Mouse (Mus musculus) T-helper 17 cell (primary cell): Measurements from ENCODE around the gene Taok3.

Experiments used
- in situ Hi-C, 2 experiments: fragments of 300-600 bp; cut with MboI, MseI; formaldehyde crosslinking; loops; 1 replicate in 1 of 2; 2 replicates in 1 of 2; pipeline ENCODE4 v1.15.1; 2025; ENCODE audit warnings: high pct_unique_total_duplicates in 2 of 2

The Taok3 gene

DNA sequence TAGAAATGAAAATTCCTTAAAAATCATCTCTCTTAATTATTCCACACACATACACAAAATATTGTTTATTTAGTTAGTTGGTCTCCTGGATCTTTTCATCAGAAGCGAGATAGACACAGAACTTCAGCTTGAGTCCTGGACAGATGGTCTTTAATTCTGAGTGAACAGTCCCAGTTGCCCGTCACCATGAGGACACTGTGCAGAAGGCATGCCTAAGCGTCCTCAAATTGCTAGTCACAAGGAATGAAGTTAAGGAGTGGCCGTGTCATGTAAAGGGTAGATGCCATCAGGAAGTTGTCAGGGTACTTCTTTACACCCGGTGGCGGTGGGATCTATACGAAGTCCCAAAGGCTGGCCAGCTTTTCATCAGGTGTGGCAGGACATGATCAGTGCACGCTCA, 19.9 kb downstream of the Taok3 start:
- in situ Hi-C loops, result loop anchor here in 1 of 2 experiments (10.0 kb wide), 1 partner anchor 1325 kb away; no protein-coding TSS in a partner anchor

DNA sequence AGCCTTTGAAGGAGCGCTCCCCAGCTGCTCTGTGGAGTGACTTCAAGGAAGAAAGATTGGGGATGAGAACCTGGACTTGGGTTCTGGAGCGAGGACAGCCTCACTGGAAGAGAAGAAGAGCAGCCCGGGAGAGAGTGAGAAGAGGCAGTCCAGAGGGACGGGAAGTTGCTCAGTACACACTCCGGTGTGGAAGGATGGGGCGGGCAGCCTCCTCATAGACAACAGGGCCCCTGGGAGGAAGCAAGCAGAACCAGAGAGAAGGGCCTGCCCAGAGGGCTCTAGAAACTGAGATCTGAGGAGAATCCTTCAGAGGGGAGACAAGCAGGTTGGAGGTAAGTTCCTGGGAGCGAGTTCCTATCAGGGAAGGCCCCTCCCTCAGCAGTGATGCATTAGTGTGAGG, 20.4 kb downstream of the Taok3 start:
- in situ Hi-C loops, result loop anchor here in 1 of 2 experiments (10.0 kb wide), 1 partner anchor 1324 kb away; no protein-coding TSS in a partner anchor

DNA sequence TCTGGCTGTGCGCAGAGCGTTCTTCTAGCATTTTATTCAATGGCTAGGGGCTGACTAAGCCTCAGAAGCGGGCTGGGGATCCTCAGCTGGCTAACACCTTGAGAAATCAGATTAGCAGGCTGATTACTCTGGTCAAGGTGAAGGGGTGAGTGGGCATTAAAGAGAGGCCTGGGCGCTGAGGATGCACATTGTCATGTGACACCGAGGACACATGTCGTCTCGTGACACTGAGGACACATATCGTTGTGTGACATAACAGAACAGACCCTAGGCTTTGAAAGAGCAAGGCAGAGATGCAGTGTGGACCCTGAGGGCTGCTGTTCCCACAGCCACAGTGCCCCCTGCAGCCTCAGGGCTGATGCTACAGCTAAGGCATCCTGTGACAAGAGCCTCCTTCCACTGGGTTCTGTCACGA, 23.8 kb downstream of the Taok3 start:
- in situ Hi-C loops, result loop anchor here in 1 of 2 experiments (10.0 kb wide), 1 partner anchor 1321 kb away; no protein-coding TSS in a partner anchor

DNA sequence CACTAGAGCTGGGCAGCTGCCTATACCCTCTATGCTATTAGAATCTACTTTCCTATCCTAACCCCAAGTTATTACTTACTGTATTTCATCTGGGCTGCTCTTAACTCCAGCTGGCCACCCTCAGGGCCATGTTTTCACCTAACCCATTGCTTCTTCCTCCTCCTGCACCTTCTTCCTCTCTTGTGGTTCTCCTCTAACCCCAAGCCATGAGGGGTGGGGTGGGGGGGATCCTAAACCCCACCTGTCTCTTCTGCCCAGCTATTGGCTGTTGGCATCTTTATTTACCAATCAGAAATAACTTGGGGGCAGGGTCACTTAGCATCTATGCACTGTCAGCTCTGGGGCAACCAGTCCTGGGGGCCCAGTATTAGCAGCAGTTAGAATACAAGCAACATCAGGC, 26.2 kb downstream of the Taok3 start:
- in situ Hi-C loops, result loop anchor here in 1 of 2 experiments (10.0 kb wide), 1 partner anchor 1319 kb away; no protein-coding TSS in a partner anchor

DNA sequence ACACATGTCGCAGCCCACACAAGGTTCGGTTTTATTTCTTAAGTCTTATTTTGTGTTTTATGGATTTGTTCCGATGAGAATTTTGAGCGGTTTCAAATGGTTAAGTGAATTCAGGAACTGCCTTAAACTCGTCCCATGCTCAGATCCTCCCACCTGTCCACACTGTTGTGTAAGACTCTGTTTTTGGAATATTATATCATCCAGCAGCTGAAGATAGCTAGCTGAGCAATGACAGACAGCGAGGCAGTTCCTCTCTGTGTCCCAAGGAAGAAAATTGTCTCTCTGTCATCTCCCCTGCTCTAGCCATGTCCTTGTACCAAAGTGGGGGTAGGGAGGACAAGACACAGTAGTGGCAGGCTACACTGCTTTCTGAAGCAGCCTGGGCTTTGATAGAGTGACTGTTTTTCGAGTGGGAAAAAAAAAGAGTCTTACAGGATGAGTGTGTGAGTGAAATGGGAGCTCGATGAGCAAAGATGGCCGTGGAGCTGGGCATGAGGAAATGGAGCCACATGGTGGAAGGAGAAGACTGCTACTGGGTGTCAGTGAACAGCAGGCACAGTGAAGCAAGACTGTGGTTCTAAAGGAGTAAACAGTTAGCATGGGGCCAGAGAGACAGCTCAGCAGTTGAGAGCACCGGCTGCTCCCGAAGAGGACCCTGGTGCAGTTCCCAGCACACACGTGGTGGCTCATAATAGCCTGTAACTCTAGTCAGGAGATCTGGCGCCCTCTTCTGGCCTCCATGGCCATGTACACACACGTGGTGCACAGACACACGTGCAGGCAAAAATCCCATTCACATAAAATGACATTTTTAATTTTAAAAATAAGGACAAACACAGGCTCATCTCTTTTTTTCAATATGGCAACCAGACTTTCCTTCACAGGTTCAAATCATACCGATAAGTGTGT, 27.5 kb downstream of the Taok3 start:
- in situ Hi-C loops, result loop anchor here in 1 of 2 experiments (10.0 kb wide), 1 partner anchor 1317 kb away; no protein-coding TSS in a partner anchor

DNA sequence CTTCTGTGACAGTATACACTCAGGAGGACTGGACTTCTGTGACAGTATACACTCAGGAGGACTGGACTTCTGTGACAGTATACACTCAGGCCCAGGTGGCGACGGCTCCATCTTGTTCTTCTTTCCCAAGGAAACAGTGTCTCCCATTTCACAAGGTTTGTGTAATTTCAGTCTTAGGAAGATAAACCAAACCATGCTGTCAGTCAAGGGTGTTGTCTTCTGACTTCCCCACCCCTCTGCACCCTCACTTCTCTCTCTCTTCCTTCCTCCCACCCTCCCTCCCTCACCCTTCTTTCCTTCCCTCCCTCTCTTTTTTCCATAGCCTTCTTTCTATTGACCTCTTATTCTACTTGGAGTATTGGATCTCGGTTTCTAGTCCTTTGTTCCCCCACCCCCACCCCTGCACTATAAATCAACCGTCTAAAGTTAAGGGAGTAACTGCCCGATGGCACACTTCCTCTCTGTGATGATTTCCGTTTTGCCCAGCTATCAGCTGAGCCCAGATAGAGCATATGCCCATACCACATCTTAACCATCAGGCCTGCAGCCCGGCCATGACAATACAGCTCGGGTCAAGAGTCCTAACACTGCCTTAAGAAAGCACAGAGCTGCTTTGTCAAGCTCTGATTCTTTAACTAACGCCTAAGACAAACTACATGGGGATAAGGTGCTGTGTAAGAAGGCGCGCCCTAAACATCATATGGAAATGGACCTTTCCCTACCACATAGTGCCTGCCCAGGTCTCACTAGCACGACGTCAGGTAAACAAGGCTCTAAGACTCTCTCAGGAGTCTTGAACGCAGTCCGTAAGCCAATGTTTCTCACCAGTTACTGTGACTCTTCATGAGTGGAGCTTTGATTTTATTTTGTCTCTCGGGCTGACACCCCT, 29.4 kb downstream of the Taok3 start:
- in situ Hi-C loops, result loop anchor here in 1 of 2 experiments (10.0 kb wide), 1 partner anchor 1316 kb away; no protein-coding TSS in a partner anchor

DNA sequence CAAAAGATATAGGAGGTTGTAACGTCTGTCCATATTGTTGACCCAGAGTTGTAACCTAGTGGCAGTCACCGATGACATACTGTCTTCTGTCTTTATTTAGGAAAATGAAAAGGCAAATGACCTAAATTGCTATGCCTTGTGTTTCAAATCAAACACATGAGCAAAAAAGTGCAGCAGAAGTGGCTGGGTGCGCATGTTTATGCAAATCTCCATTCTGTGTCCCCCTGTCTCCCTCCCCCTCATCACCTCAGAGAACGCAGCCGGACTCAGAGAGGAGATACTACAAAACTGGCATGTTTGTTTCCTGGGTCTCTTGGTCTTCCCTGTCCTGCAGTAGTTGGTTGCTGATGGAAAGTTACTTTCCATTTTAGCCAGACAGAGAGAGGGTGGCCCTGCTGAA, 30.1 kb downstream of the Taok3 start:
- in situ Hi-C loops, result loop anchor here in 1 of 2 experiments (5.0 kb wide), 1 partner anchor 33 kb away; the partner anchor contains the start of gene Suds3

DNA sequence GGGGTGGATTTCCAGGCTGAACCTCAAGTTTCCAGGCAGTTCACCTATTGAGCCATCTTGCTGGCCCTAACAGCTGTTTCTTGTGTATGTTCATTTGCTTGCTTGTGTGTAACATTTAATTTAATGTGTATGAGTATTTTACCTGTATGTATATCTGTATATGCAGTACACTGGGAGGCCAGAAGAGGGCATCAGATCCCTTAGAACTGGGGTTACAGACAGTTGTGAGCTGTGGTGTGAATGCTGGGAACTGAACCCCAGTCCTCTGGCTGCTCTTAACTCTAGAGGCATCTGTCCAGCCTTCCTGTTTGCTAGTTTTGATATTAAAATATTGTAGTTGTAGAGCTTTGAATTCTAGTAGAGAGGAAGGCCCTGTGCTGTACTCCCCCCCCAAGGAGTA, 33.0 kb downstream of the Taok3 start:
- in situ Hi-C loops, result loop anchor here in 1 of 2 experiments (5.0 kb wide), 1 partner anchor 36 kb away; the partner anchor contains the start of gene Suds3

DNA sequence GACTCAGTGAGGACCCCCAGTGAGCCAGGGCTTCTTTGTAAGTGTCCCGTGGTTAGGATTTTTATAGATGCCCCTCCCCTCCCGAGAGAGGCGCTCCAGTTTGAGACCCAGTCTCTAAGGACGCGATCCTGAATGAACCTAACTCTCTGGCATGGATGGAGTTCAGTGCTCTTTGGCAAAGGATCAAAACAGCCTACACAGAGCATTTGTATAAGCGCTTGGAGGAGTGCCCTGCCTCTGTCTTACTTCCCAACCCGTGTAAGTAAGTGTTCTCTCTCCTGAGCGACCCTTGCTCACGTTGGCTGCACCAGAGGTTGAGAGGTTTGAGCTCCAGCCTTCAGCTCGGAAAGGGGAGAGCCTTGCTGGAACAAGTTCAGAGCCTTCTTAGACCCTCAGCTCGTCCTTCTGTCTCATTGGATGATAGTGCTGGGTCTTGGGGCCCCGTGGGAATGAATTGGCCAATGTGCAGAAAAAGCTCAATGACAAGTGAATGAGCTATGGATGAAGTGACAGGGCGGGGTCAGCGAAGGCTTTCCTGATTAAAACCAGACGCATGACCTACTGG, 33.7 kb downstream of the Taok3 start:
- in situ Hi-C loops, result loop anchor here in 1 of 2 experiments (5.0 kb wide), 1 partner anchor 36 kb away; the partner anchor contains the start of gene Suds3

DNA sequence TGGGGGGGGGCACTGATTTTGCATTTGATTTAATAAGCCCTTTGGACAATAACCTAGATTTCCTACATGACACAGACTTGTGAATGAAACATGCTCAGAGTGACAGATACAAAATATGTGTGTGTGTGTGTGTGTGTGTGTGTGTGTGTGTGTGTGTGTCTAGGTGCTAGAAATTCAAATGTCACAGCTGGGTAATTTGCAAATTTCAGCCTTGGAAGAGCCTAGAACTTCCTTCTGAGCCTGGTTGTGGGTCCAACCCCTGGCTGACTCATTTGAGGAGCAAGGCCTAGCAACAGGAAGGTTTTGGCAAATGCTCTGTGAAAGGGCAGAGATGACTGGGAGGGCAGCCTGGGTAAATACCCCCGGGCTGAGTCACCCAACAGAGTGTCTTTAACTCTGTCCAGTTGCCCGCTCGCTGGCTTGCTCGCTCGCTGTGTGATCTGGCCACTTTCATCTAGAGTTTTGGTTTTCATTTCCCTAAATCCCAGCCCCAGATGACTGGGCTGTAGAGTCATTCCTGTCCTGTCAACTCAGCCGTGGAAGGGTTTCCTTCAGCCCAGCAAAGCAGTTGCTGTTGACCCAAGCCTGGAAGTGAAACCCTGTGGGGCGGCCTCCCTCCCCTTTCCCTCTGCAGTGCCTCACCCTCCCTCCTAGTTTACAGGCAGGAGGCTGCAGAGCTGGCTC, 38.5 kb downstream of the Taok3 start:
- in situ Hi-C loops, result no loop called here

DNA sequence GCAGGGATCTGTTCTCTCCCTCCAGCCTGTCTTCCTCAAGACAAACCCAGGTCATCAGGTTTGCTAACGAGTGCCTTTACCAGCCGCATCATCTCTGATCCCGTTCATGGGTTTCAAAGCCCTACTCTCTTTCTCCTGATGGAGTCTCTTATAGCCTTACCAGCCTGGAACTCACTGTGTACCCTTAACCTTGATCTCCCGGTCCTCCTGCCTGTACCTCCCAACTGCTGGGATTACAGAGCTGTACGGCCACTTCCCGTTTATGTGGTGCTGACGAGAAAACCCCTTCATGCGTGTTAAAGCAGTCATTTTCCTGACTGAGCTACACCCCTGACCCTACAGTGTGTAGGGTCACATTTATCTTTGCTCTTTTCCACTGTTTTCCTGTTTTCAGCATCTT, 39.4 kb downstream of the Taok3 start:
- in situ Hi-C loops, result no loop called here

DNA sequence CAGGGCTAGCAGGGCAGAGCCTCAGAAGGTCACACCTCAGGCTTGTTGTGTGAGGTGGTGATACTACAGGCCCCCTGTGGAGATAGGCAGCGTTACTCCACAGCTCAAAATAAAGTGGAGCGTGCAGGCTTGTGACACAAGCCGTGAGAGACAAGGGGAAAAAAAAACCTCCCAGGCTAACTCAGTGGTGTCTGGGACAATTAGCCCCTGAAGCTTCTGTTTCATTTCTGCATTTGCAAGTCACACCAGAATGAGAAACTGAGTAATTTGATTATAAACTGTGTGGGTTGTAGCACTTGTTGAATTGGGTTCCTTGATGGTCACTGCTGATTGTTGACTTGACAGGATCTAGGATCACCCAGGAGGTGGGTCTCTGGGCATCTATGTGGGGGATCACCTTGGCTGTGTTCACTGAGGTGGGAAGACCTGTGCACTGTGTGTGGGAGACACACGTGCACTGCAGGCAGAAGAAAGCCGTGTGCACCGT, 39.9 kb downstream of the Taok3 start:
- in situ Hi-C loops, result no loop called here

DNA sequence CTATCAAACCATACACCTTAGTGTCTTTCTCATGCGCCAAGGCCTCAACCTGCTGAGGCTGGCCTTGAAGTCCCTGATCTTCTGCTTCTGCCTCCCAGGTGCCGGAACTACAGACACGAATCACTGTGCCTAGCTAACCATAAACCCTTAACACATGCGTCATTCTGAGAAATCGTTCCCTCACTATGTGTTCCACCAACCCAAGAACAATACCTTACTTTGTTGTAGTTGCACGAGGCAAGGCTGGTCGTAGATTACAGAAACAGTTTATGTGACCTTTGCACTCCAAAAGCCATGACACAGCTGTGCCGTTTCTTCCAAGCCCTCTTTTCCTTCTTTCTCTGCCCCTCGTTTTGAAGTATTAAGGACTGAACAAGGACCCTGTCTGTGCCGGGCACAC, 40.6 kb downstream of the Taok3 start:
- in situ Hi-C loops, result no loop called here

DNA sequence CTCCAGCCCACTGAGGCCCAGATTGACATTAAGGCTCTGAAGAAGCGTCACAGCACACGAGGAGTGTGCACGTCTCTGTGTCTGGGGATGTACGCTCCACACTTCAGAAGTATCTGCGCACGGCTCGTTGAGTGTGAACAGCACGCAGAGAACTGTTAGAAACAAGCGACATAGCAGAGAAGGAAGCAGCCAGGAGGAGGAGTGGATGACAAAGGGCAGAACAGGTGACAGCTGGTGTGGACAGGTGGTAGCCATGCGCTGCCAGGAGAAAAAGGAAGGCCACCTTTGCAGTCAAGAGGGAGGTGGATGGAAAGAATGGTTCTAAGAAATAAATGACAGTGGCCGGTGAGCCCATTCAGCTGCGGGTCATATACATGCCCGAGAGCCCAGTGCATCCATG, 43.9 kb downstream of the Taok3 start:
- in situ Hi-C loops, result no loop called here

DNA sequence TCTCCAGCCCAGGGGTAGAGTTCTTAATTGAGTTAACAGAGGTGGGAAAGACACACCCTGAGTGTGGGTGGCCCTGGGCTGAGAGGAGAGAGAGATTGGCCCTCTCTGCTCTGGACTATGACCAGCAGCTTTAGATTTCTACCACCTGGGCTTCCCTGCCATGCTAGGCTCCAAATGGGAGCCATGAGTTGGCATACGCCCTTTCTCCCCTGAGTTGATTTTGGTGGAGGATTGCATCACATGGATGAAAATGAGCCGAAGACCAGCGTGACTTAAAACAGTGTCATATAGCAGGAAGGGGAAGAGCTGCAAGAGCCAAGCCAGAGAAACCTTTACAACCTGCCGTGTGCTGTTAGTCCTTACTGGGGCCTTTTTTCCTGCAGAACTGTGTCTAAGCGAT, 44.6 kb downstream of the Taok3 start:
- in situ Hi-C loops, result no loop called here

DNA sequence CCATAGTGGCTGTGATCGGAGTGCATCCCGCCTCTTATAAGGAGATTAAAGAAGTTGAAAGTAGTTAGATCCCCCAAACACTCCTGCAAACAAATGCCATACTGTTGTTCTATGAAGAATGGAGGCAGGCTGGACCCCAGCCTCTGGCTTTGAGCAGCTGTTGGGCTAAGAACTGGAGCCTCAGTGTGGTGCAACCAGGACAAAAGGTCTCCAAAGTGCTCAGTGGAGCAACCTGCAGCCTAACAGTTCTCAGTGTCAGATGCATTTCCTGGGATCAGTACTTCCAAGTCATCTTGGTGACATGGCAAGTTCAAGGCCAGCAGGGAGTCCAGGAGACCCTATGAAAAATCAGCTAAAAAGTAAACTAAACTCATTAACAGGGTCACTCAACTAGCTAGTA, 45.0 kb downstream of the Taok3 start:
- in situ Hi-C loops, result no loop called here

DNA sequence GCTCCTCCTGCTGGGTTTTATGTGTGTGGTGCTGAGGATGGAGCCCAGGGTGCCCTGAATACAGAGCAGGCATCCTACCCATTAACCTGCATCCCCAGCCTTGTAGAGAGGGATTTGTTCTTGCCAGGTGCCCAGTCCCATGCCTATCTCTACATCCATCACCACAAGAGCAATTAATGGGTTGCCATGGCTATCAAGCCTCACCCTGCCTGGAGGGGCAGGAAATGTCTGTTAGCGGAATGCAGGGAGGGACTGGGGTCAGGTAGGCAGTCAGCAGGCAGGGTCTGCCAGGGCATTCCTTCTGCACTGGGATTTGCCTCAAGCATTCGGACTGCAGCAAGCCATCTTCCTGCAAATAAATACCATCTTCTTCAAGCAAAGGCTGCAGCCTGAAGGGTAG, 46.0 kb downstream of the Taok3 start:
- in situ Hi-C loops, result no loop called here

DNA sequence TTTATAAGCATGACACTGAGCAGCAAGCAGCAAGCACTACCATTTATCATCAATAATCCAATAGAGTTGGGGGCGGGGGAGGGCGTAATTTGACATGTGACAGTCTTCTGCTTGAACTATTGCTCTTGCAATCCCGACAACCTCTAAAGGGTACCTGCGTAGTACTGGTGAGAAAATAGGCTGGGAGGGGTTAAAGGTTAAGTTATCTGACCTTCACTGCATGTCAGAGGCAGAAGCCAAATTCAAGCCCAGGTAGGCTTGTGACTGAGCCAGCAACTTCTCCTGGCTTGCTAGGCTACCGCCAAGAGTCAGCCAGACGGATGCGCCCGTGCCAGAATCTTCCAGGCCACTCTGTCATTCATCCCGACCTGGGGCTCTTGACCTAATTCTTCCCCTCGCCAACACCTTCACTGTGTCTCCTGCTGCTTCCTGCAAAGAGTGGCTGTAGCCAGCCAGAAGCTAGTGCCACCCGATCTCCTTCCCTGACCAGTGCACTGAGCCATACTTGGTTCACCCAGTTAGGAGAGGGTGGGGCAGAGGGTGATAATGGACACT, 47.0 kb downstream of the Taok3 start:
- in situ Hi-C loops, result no loop called here

DNA sequence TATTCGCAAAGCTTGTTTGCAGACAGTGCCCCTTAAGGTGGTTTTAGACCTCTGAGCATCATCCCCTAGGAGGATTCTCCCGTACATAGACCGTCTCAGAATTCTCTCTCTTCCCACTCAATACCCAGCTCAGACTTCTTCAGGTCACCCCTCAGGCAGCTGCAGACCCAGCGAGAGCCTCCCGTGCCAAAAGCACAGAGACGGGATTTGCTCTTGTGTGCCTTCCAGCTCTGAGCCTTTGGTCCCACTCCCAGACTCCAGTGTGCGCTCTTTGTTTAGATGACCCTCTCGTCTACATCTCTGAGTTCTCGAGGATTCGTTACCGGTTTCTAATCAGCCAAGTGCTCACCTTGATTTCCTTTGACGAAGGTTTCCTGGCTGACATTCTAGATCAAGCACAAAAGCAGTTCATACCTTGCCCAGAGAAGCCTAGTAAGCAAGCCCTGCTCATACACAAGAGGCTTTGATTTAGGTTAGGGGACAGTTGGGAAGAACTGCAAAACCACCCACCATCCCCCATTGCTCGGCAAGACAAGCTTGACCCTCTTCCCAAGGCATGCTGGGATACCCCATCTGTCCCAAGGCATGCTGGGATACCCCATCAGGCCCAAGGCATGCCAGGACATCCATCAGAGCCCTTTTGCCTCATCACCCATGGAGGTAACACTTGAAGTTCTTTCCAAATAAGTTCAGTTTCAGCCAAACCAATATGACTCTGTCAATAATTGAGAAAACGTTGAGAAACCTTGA, 48.6 kb downstream of the Taok3 start:
- in situ Hi-C loops, result no loop called here

DNA sequence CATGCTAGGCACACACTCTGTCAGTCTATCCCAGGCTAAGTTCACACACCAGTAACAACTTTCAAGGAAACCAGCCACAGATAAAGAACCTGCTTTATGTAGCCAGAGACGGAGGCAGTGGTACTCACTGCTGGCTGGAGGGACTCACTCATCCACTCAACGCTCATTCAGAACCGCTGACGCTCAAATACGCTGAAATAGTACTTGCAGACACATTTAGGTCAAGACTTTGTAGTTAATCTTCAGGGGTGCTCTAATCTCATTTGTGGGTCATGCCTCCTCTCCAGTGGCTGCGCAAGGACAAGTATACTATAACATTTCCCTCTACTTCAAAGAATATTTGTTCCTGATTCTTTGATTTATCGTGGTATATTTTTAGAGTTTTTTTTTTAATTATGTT, 54.1 kb downstream of the Taok3 start:
- in situ Hi-C loops, result no loop called here
